Mouse (Mus musculus) kidney, postnatal 25 days (tissue): ENCODE data around the gene Tmprss3.

Experiments
- DNase-seq, 2 experiments: peaks; one replicate each; pipeline ENCODE4 v3.0.0; 2021; ENCODE audit warnings: mixed read lengths in 2 of 2

Gene Tmprss3

GRCm38 (mm10) chr17:31193360-31193759 is 5.4 kb downstream of the Tmprss3 start:
- DNase-seq = no peak

DNA sequence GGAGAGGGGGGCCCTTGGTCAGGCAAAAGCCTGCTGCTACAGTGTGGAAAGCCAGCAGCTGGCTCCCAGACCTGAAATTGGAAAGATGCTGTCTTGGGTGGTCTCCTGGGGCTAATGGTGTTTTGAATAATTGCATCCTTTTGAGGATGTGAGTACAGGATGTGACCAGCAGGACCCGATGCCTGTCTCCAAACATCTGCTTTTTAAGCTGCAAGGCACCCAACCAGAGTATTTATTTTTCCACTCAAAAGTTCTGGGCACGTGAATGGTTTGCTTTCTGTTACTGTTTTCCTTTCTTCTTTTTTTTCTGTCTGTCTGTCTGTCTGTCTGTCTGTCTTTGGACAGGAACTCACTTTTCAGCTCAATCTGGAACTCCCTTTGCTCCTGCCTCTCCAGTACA is 6.1 kb downstream of the Tmprss3 start:
- DNase-seq = no peak

DNA sequence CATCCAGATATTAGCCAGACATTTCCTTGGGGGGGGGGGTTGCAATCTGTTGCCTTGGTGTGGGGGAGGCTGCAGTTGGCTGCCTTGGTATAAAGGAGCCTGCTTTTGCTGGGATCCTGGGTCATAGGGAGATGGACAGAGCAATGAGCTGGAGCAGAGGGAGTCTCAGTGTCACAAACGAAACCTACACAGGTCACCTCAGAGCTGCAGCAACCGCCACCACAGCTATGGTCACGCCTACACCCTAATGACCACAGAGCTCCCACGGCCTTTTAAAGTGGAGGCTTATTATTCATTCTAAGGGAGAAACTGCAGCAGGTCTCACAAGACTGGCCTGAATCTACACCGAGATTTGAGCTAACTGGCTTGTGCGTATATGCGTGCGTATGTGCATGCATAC is 7.0 kb downstream of the Tmprss3 start:
- DNase-seq = no peak

- DNase-seq = peak; percentile 84 to 85
These were observed 11.4 kb downstream of the Tmprss3 start for GRCm38 (mm10) chr17:31187370-31187769.

GRCm38 (mm10) chr17:31184269-31184990 is 14.3 kb downstream of the Tmprss3 start:
- peak; percentile 27 to 58 for DNase-seq

- no peak for DNase-seq
These were observed 15.4 kb downstream of the Tmprss3 start for GRCm38 (mm10) chr17:31183180-31183974.

DNA sequence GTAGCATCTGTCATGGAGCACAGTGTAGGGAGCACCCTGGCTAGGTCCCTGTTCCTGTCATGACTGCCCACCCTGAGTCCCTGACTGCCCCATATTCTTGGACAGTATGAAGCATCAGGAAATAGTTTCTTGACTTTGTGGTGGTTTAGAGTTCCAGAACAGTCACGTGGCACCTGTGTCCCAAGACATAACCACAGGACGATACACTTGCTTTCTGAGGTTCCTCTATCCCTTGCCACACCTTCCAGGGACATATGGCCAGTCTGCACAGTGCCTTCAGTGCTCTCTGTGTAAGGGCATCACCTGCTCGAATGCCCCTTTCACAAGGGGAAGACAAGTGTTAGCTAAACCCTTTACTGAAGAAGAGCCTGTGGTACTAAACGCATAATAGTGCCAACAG is 17.3 kb downstream of the Tmprss3 start:
- DNase-seq = no peak

DNA sequence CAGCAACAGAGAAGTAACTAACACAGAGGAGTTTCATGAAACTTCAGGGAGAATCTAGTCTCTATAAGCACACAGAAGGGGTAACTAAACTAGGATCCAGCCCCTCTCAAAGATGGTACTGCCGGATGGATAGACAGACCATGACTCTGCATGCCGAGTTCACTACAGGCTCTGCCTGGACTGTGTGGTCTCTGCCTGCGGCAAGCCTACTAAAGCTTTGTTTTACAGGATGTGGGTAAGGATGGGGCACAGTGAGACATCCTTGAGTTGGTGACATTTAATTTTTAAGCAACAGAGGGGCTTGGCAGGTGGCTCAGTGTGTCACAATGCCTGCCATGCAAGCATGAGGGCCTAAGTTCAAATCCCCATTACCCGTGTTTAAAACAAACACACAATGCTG is 22.5 kb downstream of the Tmprss3 start:
- no peak for DNase-seq

- DNase-seq = no peak
These were observed 29.0 kb downstream of the Tmprss3 start for GRCm38 (mm10) chr17:31169796-31170195.

- no peak for DNase-seq
These were observed 33.6 kb downstream of the Tmprss3 start, which contains the start of gene Tff1 for GRCm38 (mm10) chr17:31165127-31165526. Gene Tff1 (minus strand): TSS chr17:31165277.

DNA sequence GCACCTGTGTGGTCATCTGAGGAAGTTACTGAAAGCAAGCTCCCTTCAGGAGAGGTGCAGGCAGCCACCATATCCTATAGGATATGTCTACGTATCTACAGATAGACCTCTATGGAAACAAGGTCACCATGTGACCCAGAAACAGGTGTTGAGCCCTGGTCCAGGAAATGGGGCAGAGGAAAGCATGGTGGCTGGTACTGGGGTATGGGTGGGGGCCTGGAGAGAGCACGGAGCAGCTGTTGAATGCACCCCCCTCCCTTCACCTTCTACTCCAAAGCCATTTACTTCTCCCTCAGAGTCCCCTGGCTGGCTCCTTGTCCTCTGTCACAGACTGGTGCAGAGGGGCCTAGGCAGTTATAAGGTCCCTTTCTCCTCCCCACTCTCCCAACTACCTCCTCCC is 35.0 kb downstream of the Tmprss3 start:
- DNase-seq = no peak

DNA sequence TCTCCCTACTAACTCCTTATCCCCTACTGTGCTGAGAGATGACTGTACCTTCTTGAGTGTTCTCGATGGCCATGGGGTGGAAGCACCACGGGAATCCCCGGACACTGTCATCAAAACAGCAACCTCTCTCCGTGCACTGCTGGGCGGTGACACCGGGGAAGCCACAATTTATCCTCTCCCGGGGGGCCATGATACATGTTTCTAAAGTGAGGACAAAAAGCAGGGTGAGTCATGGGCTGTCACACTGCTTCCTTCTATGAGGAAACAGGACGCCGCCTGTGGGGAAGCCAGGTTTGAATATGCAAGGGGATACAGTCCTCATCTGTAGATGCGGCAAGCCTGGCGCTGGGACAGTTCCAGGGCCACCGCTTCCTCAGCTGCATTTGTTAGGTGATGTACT is 36.2 kb downstream of the Tmprss3 start:
- peak; percentile 18 to 48 for DNase-seq

GRCm38 (mm10) chr17:31160291-31160690 is 38.5 kb downstream of the Tmprss3 start:
- DNase-seq = peak in 1 of 2 experiments; percentile 35

GRCm38 (mm10) chr17:31157921-31158320 is 40.9 kb downstream of the Tmprss3 start:
- DNase-seq = no peak

- no peak for DNase-seq
These were observed 45.0 kb downstream of the Tmprss3 start for GRCm38 (mm10) chr17:31153785-31154184.

GRCm38 (mm10) chr17:31152966-31153499 is 45.7 kb downstream of the Tmprss3 start:
- no peak for DNase-seq

DNA sequence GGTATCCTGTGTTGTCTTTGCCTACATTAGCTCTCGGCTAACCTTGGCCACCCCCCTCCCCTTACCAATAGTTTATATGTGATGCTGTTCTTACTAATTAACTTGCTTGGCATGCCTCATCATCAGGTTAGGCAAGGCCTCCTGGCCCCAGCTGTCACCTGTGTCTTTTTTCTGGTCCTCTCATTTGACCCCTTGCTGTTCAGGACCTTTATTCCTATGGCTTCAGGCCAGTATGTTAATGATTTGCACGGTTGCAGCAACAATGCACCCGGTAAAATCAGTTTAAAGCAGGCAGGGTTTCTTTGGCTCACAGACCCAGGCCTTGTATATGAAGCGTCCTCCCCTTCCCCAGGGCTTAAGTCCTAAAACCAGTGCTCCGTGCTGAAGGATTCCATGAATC is 46.3 kb downstream of the Tmprss3 start:
- DNase-seq = peak; percentile 74 to 85

DNA sequence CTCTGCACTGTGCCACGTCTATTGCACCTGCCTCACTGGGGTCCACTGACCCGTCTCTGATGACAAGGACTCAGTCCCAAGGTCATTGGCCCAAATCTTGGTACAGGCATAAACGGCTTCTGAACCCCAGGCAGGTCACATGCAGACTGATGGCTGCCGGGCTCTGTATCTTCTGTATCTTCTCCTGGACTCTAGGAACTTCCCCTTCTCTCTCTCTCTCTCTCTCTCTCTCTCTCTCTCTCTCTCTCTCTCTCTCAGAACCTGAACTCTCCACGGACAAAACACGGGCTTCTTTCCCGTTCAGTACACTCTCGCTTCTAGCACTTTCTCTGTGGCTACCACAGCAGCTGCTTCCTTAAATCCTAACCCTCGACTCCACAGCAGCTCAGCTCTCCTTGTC is 52.8 kb downstream of the Tmprss3 start:
- DNase-seq = no peak

GRCm38 (mm10) chr17:31144040-31145037 is 54.4 kb downstream of the Tmprss3 start, which contains the start of gene Tff2:
Gene Tff2 (minus strand): TSS chr17:31144282.
- DNase-seq = peak; percentile 33 to 54

- no peak for DNase-seq
These were observed 56.7 kb downstream of the Tmprss3 start for GRCm38 (mm10) chr17:31142116-31142515.

DNA sequence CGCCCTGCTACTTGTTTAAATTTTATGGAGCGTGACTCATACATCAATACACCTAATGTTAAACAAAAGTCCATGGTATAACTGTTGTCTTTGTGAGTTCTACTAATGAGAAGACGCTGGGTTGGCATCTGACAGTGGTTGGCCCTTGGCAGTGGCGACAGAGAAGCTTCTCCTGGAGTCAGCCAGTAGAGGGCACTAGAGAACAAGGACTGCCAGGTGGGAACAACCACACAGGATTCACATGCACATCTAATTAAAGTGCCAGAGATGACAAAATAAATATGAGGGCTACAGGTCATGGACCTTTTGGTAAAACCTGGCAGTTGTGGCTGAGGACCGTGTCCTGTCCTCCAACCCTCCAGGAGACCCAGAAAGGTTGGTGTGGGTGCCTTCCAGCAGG is 60.4 kb downstream of the Tmprss3 start:
- DNase-seq = peak; percentile 70 to 71

GRCm38 (mm10) chr17:31136821-31137220 is 62.0 kb downstream of the Tmprss3 start:
- no peak for DNase-seq
